Mouse (Mus musculus) megakaryocyte-erythroid progenitor cell, adult 5-6 weeks (primary cell): ENCODE data around the gene Ndufc2. TPM values are rescaled to one million over a fixed set of nuclear protein-coding genes. Genes with fewer than 3 reads are reported as not detected.

ENCODE experiments used
- ATAC-seq: replicated peaks from 2 replicates; pipeline ENCODE4 v1.8.0; 2016; ENCODE audit warnings: mild to moderate bottlenecking, inconsistent platforms; ENCODE audit not compliant: severe bottlenecking, poor library complexity, low FRiP score, low TSS enrichment
- total RNA-seq, 2 experiments: library from RNA; stranded (forward) in 1 of 2; stranded (reverse) in 1 of 2; fragments of 200-1000, 215-1000 nt in 1 of 2; fragments of >200 nt in 1 of 2; fragmentation: Nextera tagmentation in 1 of 2; gene quantifications; 2 replicates each; pipeline ENCODE4 v1.2.3; 2014 to 2017

The Ndufc2 gene
- total RNA-seq, 2 experiments from 2014 or later, result 266 to 388 TPM

GRCm38 (mm10) chr7:97386106-97386805 lies 13.5 kb upstream of the Ndufc2 start:
- ATAC-seq, result no peak

- ATAC-seq, result no peak
These were observed 12.9 kb upstream of the Ndufc2 start for GRCm38 (mm10) chr7:97386806-97387370.

- ATAC-seq, result no peak
These were observed 12.1 kb upstream of the Ndufc2 start for GRCm38 (mm10) chr7:97387561-97388147.

- no peak for ATAC-seq
These were observed 11.3 kb upstream of the Ndufc2 start for GRCm38 (mm10) chr7:97388541-97388940.

GRCm38 (mm10) chr7:97391293-97392078 lies 8.3 kb upstream of the Ndufc2 start:
- no peak for ATAC-seq

GRCm38 (mm10) chr7:97392079-97392445 lies 7.7 kb upstream of the Ndufc2 start:
- no peak for ATAC-seq

GRCm38 (mm10) chr7:97394375-97394774 lies 5.4 kb upstream of the Ndufc2 start:
- ATAC-seq, result no peak

- ATAC-seq, result no peak
These were observed 860 bp upstream of the Ndufc2 start for GRCm38 (mm10) chr7:97398943-97399342.

GRCm38 (mm10) chr7:97407145-97407544 lies 7.3 kb downstream of the Ndufc2 start:
- no peak for ATAC-seq

GRCm38 (mm10) chr7:97411106-97411505 lies 11.3 kb downstream of the Ndufc2 start:
- ATAC-seq, result no peak

GRCm38 (mm10) chr7:97411575-97411974 lies 11.8 kb downstream of the Ndufc2 start:
- ATAC-seq, result no peak

- ATAC-seq, result no peak
These were observed 14.2 kb downstream of the Ndufc2 start for GRCm38 (mm10) chr7:97413981-97414380.

GRCm38 (mm10) chr7:97414426-97414825 lies 14.6 kb downstream of the Ndufc2 start:
- no peak for ATAC-seq

- ATAC-seq, result 0 out of 2 replicates have a peak, but pooled peaks have one; percentile 31
These were observed 15.3 kb downstream of the Ndufc2 start for GRCm38 (mm10) chr7:97414915-97415687.

GRCm38 (mm10) chr7:97416473-97416872 lies 16.7 kb downstream of the Ndufc2 start:
- no peak for ATAC-seq

- no peak for ATAC-seq
These were observed 17.3 kb downstream of the Ndufc2 start, which contains the start of gene Thrsp for GRCm38 (mm10) chr7:97416906-97417777. Gene Thrsp (minus strand): TSS chr7:97417730.

- ATAC-seq, result no peak
These were observed 18.9 kb downstream of the Ndufc2 start for GRCm38 (mm10) chr7:97418717-97419116.

- no peak for ATAC-seq
These were observed 19.4 kb downstream of the Ndufc2 start for GRCm38 (mm10) chr7:97419163-97419562.
